Mouse (Mus musculus): ENCODE measurements around the gene Slit3.

The Slit3 gene

GRCm38 (mm10) chr11:35527816-35528462 lies 406.9 kb downstream of the Slit3 start:
- DNase-seq (ENCODE audit: low spot score), result no peak

- no peak for DNase-seq (ENCODE audit: low spot score)
These were observed 414.0 kb downstream of the Slit3 start for GRCm38 (mm10) chr11:35535027-35535426.

GRCm38 (mm10) chr11:35537128-35538088 lies 416.4 kb downstream of the Slit3 start:
- no peak for DNase-seq (ENCODE audit: low spot score)

- DNase-seq (ENCODE audit: low spot score), result no peak
These were observed 421.7 kb downstream of the Slit3 start for GRCm38 (mm10) chr11:35542731-35543130.

- DNase-seq (ENCODE audit: low spot score), result no peak
These were observed 423.4 kb downstream of the Slit3 start for GRCm38 (mm10) chr11:35544112-35545064.

GRCm38 (mm10) chr11:35546081-35546822 lies 425.2 kb downstream of the Slit3 start:
- DNase-seq (ENCODE audit: low spot score), result no peak

- DNase-seq (ENCODE audit: low spot score), result no peak
These were observed 429.0 kb downstream of the Slit3 start for GRCm38 (mm10) chr11:35550036-35550435.

- no peak for DNase-seq (ENCODE audit: low spot score)
These were observed 435.2 kb downstream of the Slit3 start for GRCm38 (mm10) chr11:35556192-35556591.

- no peak for DNase-seq (ENCODE audit: low spot score)
These were observed 436.5 kb downstream of the Slit3 start for GRCm38 (mm10) chr11:35557476-35557875.

GRCm38 (mm10) chr11:35558311-35558710 lies 437.3 kb downstream of the Slit3 start:
- no peak for DNase-seq (ENCODE audit: low spot score)

GRCm38 (mm10) chr11:35559386-35559785 lies 438.4 kb downstream of the Slit3 start:
- no peak for DNase-seq (ENCODE audit: low spot score)

GRCm38 (mm10) chr11:35561760-35562159 lies 440.7 kb downstream of the Slit3 start:
- no peak for DNase-seq (ENCODE audit: low spot score)

GRCm38 (mm10) chr11:35565322-35565721 lies 444.3 kb downstream of the Slit3 start:
- no peak for DNase-seq (ENCODE audit: low spot score)

- DNase-seq (ENCODE audit: low spot score), result no peak
These were observed 445.7 kb downstream of the Slit3 start for GRCm38 (mm10) chr11:35566686-35567085.

GRCm38 (mm10) chr11:35569126-35569916 lies 448.3 kb downstream of the Slit3 start:
- no peak for DNase-seq (ENCODE audit: low spot score)

GRCm38 (mm10) chr11:35569957-35570356 lies 448.9 kb downstream of the Slit3 start:
- no peak for DNase-seq (ENCODE audit: low spot score)

- DNase-seq (ENCODE audit: low spot score), result no peak
These were observed 450.9 kb downstream of the Slit3 start for GRCm38 (mm10) chr11:35571910-35572309.

GRCm38 (mm10) chr11:35578796-35579195 lies 457.8 kb downstream of the Slit3 start:
- DNase-seq (ENCODE audit: low spot score), result no peak

- no peak for DNase-seq (ENCODE audit: low spot score)
These were observed 461.6 kb downstream of the Slit3 start for GRCm38 (mm10) chr11:35582591-35582990.

- no peak for DNase-seq (ENCODE audit: low spot score)
These were observed 462.6 kb downstream of the Slit3 start for GRCm38 (mm10) chr11:35583633-35584032.
